Mouse (Mus musculus) stomach, postnatal 0 days (tissue): ENCODE measurements around the gene Lenep. TPM values are rescaled to one million over a fixed set of nuclear protein-coding genes. Genes with fewer than 3 reads are reported as not detected.

Experiments
- ATAC-seq: fragments of 200-750 bp; cut with Nextera tagmentation; 2 replicates; pipeline ENCODE4 v1.8.0; 2017; ENCODE audit not compliant: low FRiP score, low TSS enrichment
- DNase-seq: peaks from one replicate; pipeline ENCODE4 v3.0.0-alpha.2; 2016; ENCODE audit warnings: low spot score
- H3K27ac ChIP-seq: fragments of 300-500 bp; sonication (generic); replicated peaks from 2 replicates; pipeline ENCODE4 v1.5.1; 2014; ENCODE audit warnings: mild to moderate bottlenecking, control low read depth
- H3K27me3 ChIP-seq: fragments of 300-500 bp; sonication (generic); 2 replicates; pipeline ENCODE4 v1.6.1; 2014; ENCODE audit warnings: low read length; ENCODE audit not compliant: control insufficient read depth, insufficient read depth
- H3K36me3 ChIP-seq: fragments of 300-500 bp; sonication (generic); 2 replicates; pipeline ENCODE4 v1.6.1; 2014; ENCODE audit warnings: low read length, mixed read lengths; ENCODE audit not compliant: control insufficient read depth, insufficient read depth
- H3K4me1 ChIP-seq: fragments of 300-500 bp; sonication (generic); replicated peaks from 2 replicates; pipeline ENCODE4 v1.6.1; 2014; ENCODE audit warnings: antibody characterized with exemption; ENCODE audit not compliant: control insufficient read depth, insufficient read depth
- H3K4me2 ChIP-seq: fragments of 300-500 bp; sonication (generic); replicated peaks from 2 replicates; pipeline ENCODE4 v1.6.1; 2014; ENCODE audit warnings: low read depth, mild to moderate bottlenecking, control low read depth, moderate library complexity
- H3K4me3 ChIP-seq: fragments of 300-500 bp; sonication (generic); 2 replicates; pipeline ENCODE4 v1.5.1; 2014; ENCODE audit warnings: low read depth, low read length, control low read depth
- H3K9ac ChIP-seq: fragments of 300-500 bp; sonication (generic); 2 replicates; pipeline ENCODE4 v1.6.1; 2014; ENCODE audit warnings: mild to moderate bottlenecking, low read length, control low read depth, mixed read lengths
- H3K9me3 ChIP-seq: fragments of 300-500 bp; sonication (generic); 2 replicates; pipeline ENCODE4 v1.6.1; 2016; ENCODE audit warnings: low read length; ENCODE audit not compliant: control insufficient read depth
- CTCF ChIP-seq: IDR thresholded peaks from 2 replicates; pipeline ENCODE4 v1.5.1; 2016; ENCODE audit warnings: antibody characterized with exemption, low read depth, mild to moderate bottlenecking, moderate library complexity
- EP300 ChIP-seq: optimal IDR thresholded peaks from 2 replicates; pipeline ENCODE3; 2016; ENCODE audit warnings: antibody characterized with exemption
- WGBS: fragments of 180-500 bp; shearing (Covaris S2); extraction: QIAGEN DNeasy Blood & Tissue Kit; methylation state at CpG from one replicate; pipeline ENCODE4 v1.1.7; 2014; 5-methylcytosine and 5-hydroxymethylcytosine counted together
- polyA plus RNA-seq: library from polyadenylated mRNA; unstranded; fragments of >200 nt; fragmentation: Nextera tagmentation; extraction: Ambion mirVana; gene quantifications from 2 replicates; pipeline ENCODE4 v1.2.1, GENCODE M21; 2015

Gene Lenep
- polyA plus RNA-seq, 1 experiment from 2014 or later: not detected

DNA sequence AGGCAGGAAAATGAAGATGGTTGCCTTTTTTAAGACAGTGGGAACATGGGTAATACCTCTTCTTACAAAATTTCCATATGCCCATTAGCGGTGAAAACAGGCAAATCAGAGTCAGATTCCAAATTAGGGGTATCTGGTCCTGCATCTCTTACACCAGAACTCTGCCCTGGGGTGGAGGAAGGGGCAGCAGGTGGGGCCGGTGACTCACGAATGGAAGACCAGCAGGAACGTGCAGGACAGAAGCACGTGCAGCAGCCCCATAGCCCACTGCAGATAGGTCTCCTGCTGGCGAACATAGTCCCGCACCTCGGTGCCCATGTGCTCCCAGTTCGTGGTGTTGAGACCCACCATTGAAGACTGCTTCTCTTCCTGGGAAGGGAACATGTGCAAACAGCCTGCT lies 46.6 kb downstream of the Lenep start:
- H3K4me2 ChIP-seq: no peak overlapping the region
- no peaks in the 10 kb centered on the region for H3K27me3 ChIP-seq
- no peaks in the 10 kb centered on the region for H3K4me1 ChIP-seq
- H3K9me3 ChIP-seq: no peaks in the 10 kb centered on the region
- 67% methylated on average over 9 of the region's 9 CpGs for WGBS
- TF ChIP-seq CTCF (no peak), EP300 (no peak)
- no peak overlapping the region for H3K4me3 ChIP-seq
- no peak overlapping the region for H3K9ac ChIP-seq
- no peak overlapping the region for H3K27ac ChIP-seq
- ATAC-seq (no peak), DNase-seq (no peak)
- H3K36me3 ChIP-seq: no peaks in the 10 kb centered on the region

DNA sequence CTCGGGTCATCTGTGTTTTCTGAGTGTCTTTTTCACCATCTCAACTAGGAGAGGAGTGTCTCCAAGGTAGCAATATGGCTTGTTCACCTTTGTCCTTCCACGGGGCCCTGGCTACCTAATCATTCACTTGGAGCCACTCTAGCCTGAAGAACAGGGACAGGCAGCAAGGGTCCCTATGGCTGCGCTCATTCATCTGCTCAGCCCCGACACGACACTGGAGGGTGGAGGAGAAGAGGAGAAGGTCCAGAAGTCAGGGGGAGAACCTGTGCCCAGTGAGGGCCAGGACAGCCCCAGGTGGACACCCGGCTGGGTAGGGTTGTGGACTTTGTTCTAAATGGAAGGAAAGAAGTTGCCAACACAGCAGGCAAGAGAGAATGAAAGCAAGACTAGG lies 47.1 kb downstream of the Lenep start:
- Histone ChIP-seq H3K27me3 (no peaks in the 10 kb centered on the region), H3K4me3 (no peak overlapping the region), H3K9me3 (no peaks in the 10 kb centered on the region), H3K4me1 (peaks cover under 1% of the 10 kb centered on the region; the same call in 1 of the 2 replicates), H3K36me3 (no peaks in the 10 kb centered on the region), H3K4me2 (no peak overlapping the region), H3K27ac (no peak overlapping the region), H3K9ac (peak overlapping the region; percentile 8; the same call in 1 of the 2 replicates)
- no peak for ATAC-seq
- 72% methylated on average over 6 of the region's 6 CpGs for WGBS
- TF ChIP-seq EP300 (no peak), CTCF (no peak)
- DNase-seq: no peak

- ATAC-seq: peak; percentile 78
Observed at GRCm38 (mm10) chr3:89354816-89355511, 47.6 kb downstream of the Lenep start.

DNA sequence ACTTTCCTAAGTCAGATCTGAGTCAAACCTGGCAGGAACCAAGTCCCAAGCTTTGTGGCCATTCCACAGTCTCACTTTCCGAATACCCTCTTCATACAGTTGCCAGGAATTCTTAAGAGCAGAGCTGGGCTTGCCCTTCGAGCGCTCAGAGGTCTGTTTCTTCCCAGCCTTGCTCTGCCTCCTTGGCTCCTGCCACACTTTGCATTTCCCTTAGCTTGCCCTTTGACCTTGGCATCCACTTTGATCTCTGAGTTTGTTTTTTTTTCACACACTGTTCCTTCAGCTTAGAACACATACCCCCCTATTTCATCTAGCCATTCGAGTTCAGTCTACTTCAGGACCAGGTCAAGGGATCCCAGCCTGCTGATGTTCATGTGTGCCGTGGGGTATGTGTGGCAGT lies 51.3 kb downstream of the Lenep start:
- no peak for DNase-seq
- H3K36me3 ChIP-seq: no peaks in the 10 kb centered on the region; the same call in none of the 2 replicates
- no peaks in the 10 kb centered on the region for H3K27me3 ChIP-seq
- H3K4me3 ChIP-seq: no peak overlapping the region
- no peak overlapping the region for H3K27ac ChIP-seq
- H3K4me1 ChIP-seq: peaks cover 3% of the 10 kb centered on the region; the same call in 1 of the 2 replicates
- 72% methylated on average over 5 of the region's 5 CpGs for WGBS
- no peak for ATAC-seq
- TF ChIP-seq EP300 (no peak), CTCF (no peak)
- H3K4me2 ChIP-seq: no peak overlapping the region
- H3K9ac ChIP-seq: no peak overlapping the region
- H3K9me3 ChIP-seq: no peaks in the 10 kb centered on the region

More at GRCm38 (mm10) chr3:89354816-89355511, 47.6 kb downstream of the Lenep start:
- Histone ChIP-seq H3K4me2 (0 out of 2 replicates have a peak overlapping the region, but pooled peaks have one; percentile 5), H3K27ac (no peak overlapping the region), H3K9ac (no peak overlapping the region), H3K9me3 (no peaks in the 10 kb centered on the region), H3K27me3 (no peaks in the 10 kb centered on the region), H3K4me3 (no peak overlapping the region), H3K36me3 (no peaks in the 10 kb centered on the region), H3K4me1 (peaks cover 3% of the 10 kb centered on the region; the same call in 1 of the 2 replicates)
- WGBS: 12% methylated on average over 5 of the region's 5 CpGs
- no peak for TF ChIP-seq EP300
- peak; percentile 94 for TF ChIP-seq CTCF
- DNase-seq: peak; percentile 91

Other genes starting within 250 kb of the Lenep start
- 0.45 and 0.71 TPM in 2 replicates for gene Hcn3, start 242.6 kb downstream of the Lenep start, polyA plus RNA-seq
- gene Clk2, start 238.0 kb downstream of the Lenep start, polyA plus RNA-seq: 10.2 and 11.3 TPM in 2 replicates
- gene Scamp3, start 225.3 kb downstream of the Lenep start, polyA plus RNA-seq: 65.4 and 66.3 TPM in 2 replicates
- gene Fam189b, start 219.7 kb downstream of the Lenep start, polyA plus RNA-seq: 7.5 and 9.1 TPM in 2 replicates
- gene Gba, start 199.9 kb downstream of the Lenep start, polyA plus RNA-seq: 98.5 and 112 TPM in 2 replicates
- gene Thbs3, start 187.6 kb downstream of the Lenep start, polyA plus RNA-seq: 25.5 and 31.1 TPM in 2 replicates
- 129 and 133 TPM in 2 replicates for gene Mtx1, start 175.7 kb downstream of the Lenep start, polyA plus RNA-seq
- gene Muc1, start 173.7 kb downstream of the Lenep start, polyA plus RNA-seq: 212 and 255 TPM in 2 replicates
- gene Krtcap2, start 156.8 kb downstream of the Lenep start, polyA plus RNA-seq: 266 and 314 TPM in 2 replicates
- 2.7 and 3.3 TPM in 2 replicates for gene Trim46, start 156.5 kb downstream of the Lenep start, polyA plus RNA-seq
- 140 and 152 TPM in 2 replicates for gene Dpm3, start 143.4 kb downstream of the Lenep start, polyA plus RNA-seq
- 107 and 113 TPM in 2 replicates for gene Slc50a1, start 132.2 kb downstream of the Lenep start, polyA plus RNA-seq
- gene Efna1, start 121.7 kb downstream of the Lenep start, polyA plus RNA-seq: 34.8 and 36.6 TPM in 2 replicates
- 25.8 and 29.2 TPM in 2 replicates for gene Efna3, start 79.8 kb downstream of the Lenep start, polyA plus RNA-seq
- 8.9 and 11.7 TPM in 2 replicates for gene Efna4, start 64.8 kb downstream of the Lenep start, polyA plus RNA-seq
- 43.0 and 44.8 TPM in 2 replicates for gene Adam15, start 52.8 kb downstream of the Lenep start, polyA plus RNA-seq
- gene Dcst2, start 40.8 kb downstream of the Lenep start, polyA plus RNA-seq: 0.33 and 0.41 TPM in 2 replicates
- gene Dcst1, start 37.5 kb downstream of the Lenep start, polyA plus RNA-seq: 0.29 and 0.36 TPM in 2 replicates
- gene Zbtb7b, start 8.0 kb downstream of the Lenep start, polyA plus RNA-seq: 7.9 and 9.1 TPM in 2 replicates
- gene Flad1, start 9.1 kb upstream of the Lenep start, polyA plus RNA-seq: 20.9 and 22.6 TPM in 2 replicates
- 158 and 179 TPM in 2 replicates for gene Cks1b, start 15.6 kb upstream of the Lenep start, polyA plus RNA-seq
- 42.6 and 49.0 TPM in 2 replicates for gene Shc1, start 15.7 kb upstream of the Lenep start, polyA plus RNA-seq
- gene Pygo2, start 27.4 kb upstream of the Lenep start, polyA plus RNA-seq: 18.0 and 21.3 TPM in 2 replicates
- 48.4 and 48.6 TPM in 2 replicates for gene Pbxip1, start 33.9 kb upstream of the Lenep start, polyA plus RNA-seq
- 49.7 and 55.0 TPM in 2 replicates for gene Pmvk, start 51.7 kb upstream of the Lenep start, polyA plus RNA-seq
- 4.5 and 5.3 TPM in 2 replicates for gene Kcnn3, start 117.4 kb upstream of the Lenep start, polyA plus RNA-seq